Mouse (Mus musculus): Measurements from ENCODE around the gene Dnttip2. TPM values are rescaled to one million over a fixed set of nuclear protein-coding genes. Genes with fewer than 3 reads are reported as not detected.
"Not testable (repeated sequence)": the region's sequence is repeated elsewhere in the genome, so short reads cannot be mapped to it uniquely, and the experiment has no call there.

Gene Dnttip2
- total RNA-seq, 2 experiments from 2014 or later, result 23.8 to 26.0 TPM

GRCm38 (mm10) chr3:122287195-122287594, 13.0 kb downstream of the Dnttip2 start:
- intact Hi-C loops (cut with DNase I), result no loop called here

GRCm38 (mm10) chr3:122288613-122289195, 14.5 kb downstream of the Dnttip2 start:
- intact Hi-C loops (cut with DNase I), result loop anchor here (2.0 kb wide), 1 partner anchor 14 kb away; the partner anchor contains the start of gene Dnttip2
- DNase-seq (ENCODE audit: low spot score), result no peak

More at GRCm38 (mm10) chr3:122287195-122287594, 13.0 kb downstream of the Dnttip2 start:
- DNase-seq (ENCODE audit: low spot score), result no peak

- intact Hi-C loops (cut with DNase I), result loop anchor here (2.0 kb wide), 1 partner anchor 15 kb away; the partner anchor contains the start of gene Dnttip2
- DNase-seq (ENCODE audit: low spot score), result not testable (repeated sequence)
Measured at GRCm38 (mm10) chr3:122289344-122289743, 15.2 kb downstream of the Dnttip2 start.

- intact Hi-C loops (cut with DNase I), result loop anchor here (10.0 kb wide), 2 partner anchors 326 to 634 kb away; partner anchors contain the start of gene 1810037I17Rik
Measured at GRCm38 (mm10) chr3:122290696-122291095, 16.5 kb downstream of the Dnttip2 start.

GRCm38 (mm10) chr3:122291828-122292227, 17.6 kb downstream of the Dnttip2 start:
- intact Hi-C loops (cut with DNase I), result loop anchor here (10.0 kb wide), 2 partner anchors 327 to 633 kb away; partner anchors contain the start of gene 1810037I17Rik

More at GRCm38 (mm10) chr3:122290696-122291095, 16.5 kb downstream of the Dnttip2 start:
- no peak for DNase-seq (ENCODE audit: low spot score)

GRCm38 (mm10) chr3:122292300-122293222, 18.4 kb downstream of the Dnttip2 start:
- intact Hi-C loops (cut with DNase I), result loop anchor here (10.0 kb wide), 2 partner anchors 328 to 632 kb away; partner anchors contain the start of gene 1810037I17Rik
- peak; percentile 89 for DNase-seq (ENCODE audit: low spot score)

More at GRCm38 (mm10) chr3:122291828-122292227, 17.6 kb downstream of the Dnttip2 start:
- DNase-seq (ENCODE audit: low spot score), result peak; percentile 33

- intact Hi-C loops (cut with DNase I), result loop anchor here (10.0 kb wide), 2 partner anchors 329 to 631 kb away; partner anchors contain the start of gene 1810037I17Rik
Measured at GRCm38 (mm10) chr3:122293223-122293953, 19.2 kb downstream of the Dnttip2 start.

GRCm38 (mm10) chr3:122293954-122294850, 20.0 kb downstream of the Dnttip2 start, which contains the start of gene Bcar3:
Gene Bcar3, plus strand, starts transcription at chr3:122294136.
- intact Hi-C loops (cut with DNase I), result loop anchor here (10.0 kb wide), 2 partner anchors 329 to 631 kb away; partner anchors contain the start of gene 1810037I17Rik
- peak; percentile 86 for DNase-seq (ENCODE audit: low spot score)

More at GRCm38 (mm10) chr3:122293223-122293953, 19.2 kb downstream of the Dnttip2 start:
- peak; percentile 83 for DNase-seq (ENCODE audit: low spot score)

- intact Hi-C loops (cut with DNase I), result loop anchor here (5.0 to 10.0 kb wide), 4 partner anchors 172 to 629 kb away; partner anchors contain the start of gene 1810037I17Rik
- DNase-seq (ENCODE audit: low spot score), result no peak
Measured at GRCm38 (mm10) chr3:122295511-122295910, 21.3 kb downstream of the Dnttip2 start.

GRCm38 (mm10) chr3:122296979-122297378, 22.8 kb downstream of the Dnttip2 start:
- intact Hi-C loops (cut with DNase I), result loop anchor here (5.0 to 10.0 kb wide), 4 partner anchors 170 to 628 kb away; partner anchors contain the start of gene 1810037I17Rik
- no peak for DNase-seq (ENCODE audit: low spot score)

GRCm38 (mm10) chr3:122300983-122301919, 27.1 kb downstream of the Dnttip2 start:
- no peak for DNase-seq (ENCODE audit: low spot score)
- intact Hi-C loops (cut with DNase I), result no loop called here

GRCm38 (mm10) chr3:122304560-122304959, 30.4 kb downstream of the Dnttip2 start:
- intact Hi-C loops (cut with DNase I), result no loop called here

GRCm38 (mm10) chr3:122307894-122308671, 33.9 kb downstream of the Dnttip2 start:
- intact Hi-C loops (cut with DNase I), result no loop called here
- DNase-seq (ENCODE audit: low spot score), result no peak

More at GRCm38 (mm10) chr3:122304560-122304959, 30.4 kb downstream of the Dnttip2 start:
- DNase-seq (ENCODE audit: low spot score), result no peak

- DNase-seq (ENCODE audit: low spot score), result no peak
- intact Hi-C loops (cut with DNase I), result no loop called here
Measured at GRCm38 (mm10) chr3:122308981-122309380, 34.8 kb downstream of the Dnttip2 start.

GRCm38 (mm10) chr3:122312078-122312477, 37.9 kb downstream of the Dnttip2 start:
- intact Hi-C loops (cut with DNase I), result loop anchor here (1.0 to 5.0 kb wide), 4 partner anchors 49 to 326 kb away; no protein-coding TSS in a partner anchor
- DNase-seq (ENCODE audit: low spot score), result no peak
